8 mouse cellular contexts compared by ENCODE assay signal in genomic region chr2:158624718-158625222, GRCm38 (mm10). TPM values are rescaled to one million over a fixed set of nuclear protein-coding genes. Genes with fewer than 3 reads are reported as not detected.
A peak's percentile ranks its signal among the peaks of the same experiment; 100 is the strongest.
DNase-seq lines count a peak whose midpoint lies in the region; ATAC-seq lines count a peak whose summit lies in the region.

Gene Actr5, plus strand, starts transcription at chr2:158624888.

- H3K36me3 ChIP-seq in hindbrain, embryonic 14.5 days (replicated peaks; ENCODE audit: control insufficient read depth, insufficient read depth): peaks cover 17% of the 10 kb centered on the region

- ATAC-seq in hindbrain, embryonic 14.5 days (ENCODE audit: low FRiP score): peak; percentile 93

- H3K9me3 ChIP-seq in hindbrain, embryonic 14.5 days (ENCODE audit: control insufficient read depth, low read length): no peaks in the 10 kb centered on the region

- H3K9ac ChIP-seq in hindbrain, embryonic 14.5 days: peak within 1 kb of the TSS; percentile 69

- peak within 1 kb of the TSS; percentile 86 for H3K27ac ChIP-seq in hindbrain, embryonic 14.5 days

- peak within 1 kb of the TSS; percentile 71 for H3K4me2 ChIP-seq in hindbrain, embryonic 14.5 days (replicated peaks)

- WGBS in hindbrain, embryonic 14.5 days: under 1% methylated on average over 39 of the region's 39 CpGs

- peak within 1 kb of the TSS; percentile 72 for H3K4me3 ChIP-seq in hindbrain, embryonic 14.5 days (replicated peaks; ENCODE audit: low read length)

- peaks cover 15% of the 10 kb centered on the region for H3K4me1 ChIP-seq in hindbrain, embryonic 14.5 days (replicated peaks; ENCODE audit: control insufficient read depth, insufficient read depth, low read length)

- DNase-seq in R1 (ENCODE audit: low read depth, low spot score): peak; percentile 97
- DNase-seq in cerebellum, postnatal 25 days: peak; percentile 91 to 96
- peak; percentile 82 to 83 for DNase-seq in frontal cortex, postnatal 25 days (ENCODE audit: low spot score in 2 of 2)
- DNase-seq in hindbrain, embryonic 14.5 days (ENCODE audit: low spot score): peak; percentile 94
- peak; percentile 89 to 90 for DNase-seq in layer of hippocampus, postnatal 36 days
- peak; percentile 98 for DNase-seq in lung, postnatal 36 days
- peak; percentile 97 for DNase-seq in retina, postnatal 1 day
- DNase-seq in urinary bladder, adult 18-20 months (ENCODE audit: low spot score in 2 of 2): peak; percentile 85 to 91

- no peaks in the 10 kb centered on the region for H3K27me3 ChIP-seq in hindbrain, embryonic 14.5 days (ENCODE audit: control insufficient read depth, insufficient read depth, low read length)

RNA-seq across cellular contexts. Expression of gene Actr5, which starts in this region (rescaled TPM):
- polyA plus RNA-seq in hindbrain, embryonic 14.5 days (2014; fragmentation: Nextera tagmentation; extraction: Ambion mirVana): 14.6 TPM in 2 replicates
- 10 to 100 TPM in 1 of 2 experiments, 1 to 10 TPM in 1; 9.9 to 13.1 TPM for total RNA-seq in layer of hippocampus, postnatal 36 days (2021)

Comparison
In these comparisons a context has a peak if more than half of its experiments do, and no peak if none do; other contexts are left out.
1. Peak in every context shown above with its lines: DNase-seq, ATAC-seq, H3K4me3 ChIP-seq and H3K27ac ChIP-seq.